Mouse (Mus musculus) olfactory bulb, adult 2 months (tissue): ENCODE results near the gene Sh3pxd2a.
A peak's percentile ranks its signal among the peaks of the same experiment; 100 is the strongest.

Experiments used
- CTCF ChIP-seq: fragments of 200-500 bp; IDR thresholded peaks from 2 replicates; pipeline ENCODE4 v1.5.1; 2012; ENCODE audit warnings: low read depth, mild to moderate bottlenecking, low read length, moderate library complexity; ENCODE audit not compliant: insufficient read depth
- POLR2A ChIP-seq: fragments of 200-500 bp; IDR thresholded peaks from 2 replicates; pipeline ENCODE4 v1.6.1; 2012; ENCODE audit warnings: mild to moderate bottlenecking, low read depth, low read length, moderate library complexity; ENCODE audit not compliant: insufficient read depth

- TF ChIP-seq POLR2A (no peak), CTCF (peak; percentile 19; the same call in 1 of the 2 replicates)
These were observed 8.7 kb upstream of the Sh3pxd2a start for GRCm38 (mm10) chr19:47472881-47473400.
